Mouse (Mus musculus) heart, embryonic 15.5 days (tissue): ENCODE data around the gene Ece2. TPM values are rescaled to one million over a fixed set of nuclear protein-coding genes. Genes with fewer than 3 reads are reported as not detected.

Source experiments
- ATAC-seq: fragments of 200-750 bp; cut with Nextera tagmentation; replicated peaks from 2 replicates; pipeline ENCODE4 v1.8.0; 2017; ENCODE audit warnings: low read depth, moderate TSS enrichment; ENCODE audit not compliant: insufficient number of reproducible peaks, insufficient read depth, low FRiP score
- H3K27ac ChIP-seq: fragments of 300-500 bp; sonication (generic); 2 replicates; pipeline ENCODE4 v1.5.1; 2015; ENCODE audit warnings: mild to moderate bottlenecking, inconsistent platforms
- H3K27me3 ChIP-seq: fragments of 300-500 bp; sonication (generic); 2 replicates; pipeline ENCODE4 v1.6.1; 2015; ENCODE audit warnings: inconsistent platforms
- H3K36me3 ChIP-seq: fragments of 300-500 bp; sonication (generic); 2 replicates; pipeline ENCODE4 v1.6.1; 2015; ENCODE audit warnings: mild to moderate bottlenecking, inconsistent platforms
- H3K4me1 ChIP-seq: fragments of 300-500 bp; sonication (generic); replicated peaks from 2 replicates; pipeline ENCODE4 v1.6.1; 2015; ENCODE audit warnings: inconsistent platforms
- H3K4me2 ChIP-seq: fragments of 300-500 bp; sonication (generic); 2 replicates; pipeline ENCODE4 v1.6.1; 2015; ENCODE audit warnings: inconsistent platforms, mild to moderate bottlenecking, moderate library complexity
- H3K4me3 ChIP-seq: fragments of 300-500 bp; sonication (generic); 2 replicates; pipeline ENCODE4 v1.5.1; 2015; ENCODE audit warnings: mild to moderate bottlenecking, inconsistent platforms
- H3K9ac ChIP-seq: fragments of 300-500 bp; sonication (generic); 2 replicates; pipeline ENCODE4 v1.6.1; 2015; ENCODE audit warnings: mild to moderate bottlenecking, inconsistent platforms
- H3K9me3 ChIP-seq: fragments of 300-500 bp; sonication (generic); replicated peaks from 2 replicates; pipeline ENCODE4 v1.6.1; 2016; ENCODE audit warnings: inconsistent platforms
- WGBS: fragments of 180-500 bp; shearing (Covaris S2); methylation state at CpG from one replicate; pipeline ENCODE4 v1.1.7; 2015; ENCODE audit warnings: mixed read lengths; 5-methylcytosine and 5-hydroxymethylcytosine counted together
- microRNA counts: library from miRNA; unstranded; fragments of <30 nt; microRNA quantifications from one replicate; lab custom pipeline; 2016
- microRNA-seq: library from miRNA; unstranded; fragments of <30 nt; microRNA quantifications from one replicate; pipeline ENCODE4, GENCODE M21; 2016
- polyA plus RNA-seq: library from polyadenylated mRNA; unstranded; fragments of >200 nt; fragmentation: Nextera tagmentation; extraction: Ambion mirVana; gene quantifications from 2 replicates; pipeline ENCODE4 v1.2.1, GENCODE M21; 2015

Ece2 gene
- polyA plus RNA-seq, 1 experiment from 2014 or later = 0.93 TPM

DNA sequence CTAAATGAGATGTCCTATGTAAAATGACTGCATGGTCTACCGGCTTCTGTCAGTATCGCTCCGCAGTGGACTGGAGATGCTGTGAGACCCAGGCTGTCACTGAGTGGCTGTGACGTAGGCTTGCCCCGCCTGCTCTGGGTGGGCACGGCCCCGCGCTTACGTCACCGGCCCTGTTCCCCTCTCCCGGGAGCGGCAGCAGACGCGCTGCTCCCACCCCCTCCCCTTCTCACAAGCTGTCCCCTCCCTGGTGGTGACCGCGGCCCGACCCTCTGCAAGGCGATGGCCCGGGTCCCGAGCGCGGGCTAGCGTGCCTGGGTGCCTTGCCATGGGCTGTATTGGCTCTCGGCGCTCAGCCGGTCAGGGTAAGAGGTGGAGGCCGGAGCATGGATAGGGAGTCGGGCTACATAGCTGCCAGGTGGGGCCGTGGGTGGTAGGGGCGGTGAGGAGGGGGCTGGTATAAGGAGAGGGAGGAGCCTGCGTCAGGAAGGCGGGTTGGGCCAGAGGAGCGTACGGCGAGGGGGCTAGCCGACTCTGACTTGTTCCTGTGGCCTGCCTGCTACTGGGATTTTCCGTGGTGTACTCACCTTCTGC lies 63.6 kb downstream of the Ece2 start, which contains the start of gene Fam131a:
TSS of gene Fam131a (plus strand) at position 131 of the 591 bp plus-strand sequence.
- Histone ChIP-seq H3K27me3 (0 out of 2 replicates have a peak, but pooled peaks cover 7% of the 10 kb centered on the region), H3K4me3 (peak within 1 kb of the TSS; percentile 76), H3K9me3 (no peaks in the 10 kb centered on the region), H3K36me3 (peaks cover 37% of the 10 kb centered on the region), H3K9ac (peak within 1 kb of the TSS; percentile 81), H3K4me2 (peak within 1 kb of the TSS; percentile 96), H3K27ac (peak within 1 kb of the TSS; percentile 91), H3K4me1 (peaks cover 41% of the 10 kb centered on the region)
- ATAC-seq = peak; percentile 90
- under 1% methylated on average over 37 of the region's 37 CpGs for WGBS

DNA sequence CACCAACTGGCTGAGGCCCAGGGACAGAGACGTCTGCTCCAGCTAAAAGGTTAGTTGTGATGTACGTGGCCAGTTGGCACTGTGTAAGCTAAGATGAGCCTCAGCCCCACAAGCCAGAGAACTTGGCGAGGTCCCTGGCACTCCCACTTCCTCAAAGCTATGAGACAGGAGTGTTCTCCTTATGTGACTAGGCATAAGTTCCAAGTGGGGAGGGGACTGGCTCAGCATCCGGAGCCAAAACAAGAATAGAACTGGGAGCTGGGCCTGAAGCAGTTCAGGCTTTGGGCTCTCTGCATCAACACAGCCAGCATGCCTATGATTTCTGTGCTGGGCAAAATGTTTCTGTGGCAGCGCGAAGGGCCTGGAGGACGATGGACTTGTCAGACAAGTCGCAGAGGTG lies 65.2 kb downstream of the Ece2 start:
- Histone ChIP-seq H3K27me3 (0 out of 2 replicates have a peak, but pooled peaks cover 7% of the 10 kb centered on the region), H3K9ac (no peak overlapping the region), H3K4me1 (peaks cover 41% of the 10 kb centered on the region), H3K36me3 (peaks cover 27% of the 10 kb centered on the region), H3K27ac (peak overlapping the region; percentile 65), H3K4me2 (peak overlapping the region; percentile 64), H3K4me3 (peak overlapping the region; percentile 42), H3K9me3 (no peaks in the 10 kb centered on the region)
- 0 out of 2 replicates have a peak, but pooled peaks have one; percentile 5 for ATAC-seq
- 55% methylated on average over 8 of the region's 8 CpGs for WGBS

GRCm38 (mm10) chr16:20695622-20696323 lies 66.1 kb downstream of the Ece2 start:
- Histone ChIP-seq H3K9ac (peak overlapping the region; percentile 12; the same call in 1 of the 2 replicates), H3K27ac (peak overlapping the region; percentile 65), H3K4me2 (peak overlapping the region; percentile 64), H3K4me1 (peaks cover 41% of the 10 kb centered on the region), H3K36me3 (peaks cover 20% of the 10 kb centered on the region), H3K27me3 (0 out of 2 replicates have a peak, but pooled peaks cover 7% of the 10 kb centered on the region), H3K9me3 (no peaks in the 10 kb centered on the region), H3K4me3 (peak overlapping the region; percentile 42)
- WGBS = 3% methylated on average over 43 of the region's 46 CpGs
- ATAC-seq = peak; percentile 77

MicroRNAs encoded within 50 kb of the gene (microRNA counts, 519-probe panel; counts per million panel counts)
- microRNA mmu-miR-1224 (lab: Ali Mortazavi, UCI) = 2,547 counts per million, percentile 54 among the panel's probes with 10 or more counts

Small RNAs within 50 kb of the gene (microRNA-seq; reads per million reads assigned to microRNA genes)
- 2.3 reads per million, percentile 3 among the genes with 10 or more reads in this experiment for gene Mir1224

Other genes starting within 250 kb of the Ece2 start
- gene Abcc5, start 203.4 kb upstream of the Ece2 start, polyA plus RNA-seq = 55.5 and 60.5 TPM in 2 replicates
- gene Eif2b5, start 131.0 kb upstream of the Ece2 start, polyA plus RNA-seq = 66.6 and 75.9 TPM in 2 replicates
- gene Dvl3, start 112.8 kb upstream of the Ece2 start, polyA plus RNA-seq = 16.9 and 24.3 TPM in 2 replicates
- 440 and 469 TPM in 2 replicates for gene Ap2m1, start 94.3 kb upstream of the Ece2 start, polyA plus RNA-seq
- 47.1 and 50.5 TPM in 2 replicates for gene Abcf3, start 81.3 kb upstream of the Ece2 start, polyA plus RNA-seq
- gene Vwa5b2, start 40.4 kb upstream of the Ece2 start, polyA plus RNA-seq = 0.09 and 0.80 TPM in 2 replicates
- 13.4 and 17.6 TPM in 2 replicates for gene Eef1akmt4, start 18.2 kb upstream of the Ece2 start, polyA plus RNA-seq
- not detected in 2 replicates for gene Gm49333, start 18.2 kb upstream of the Ece2 start, polyA plus RNA-seq
- 23.6 and 30.7 TPM in 2 replicates for gene Alg3, start 18.1 kb upstream of the Ece2 start, polyA plus RNA-seq
- 0.31 and 0.46 TPM in 2 replicates for gene Camk2n2, start 8.5 kb upstream of the Ece2 start, polyA plus RNA-seq
- gene Psmd2, start 21.8 kb downstream of the Ece2 start, polyA plus RNA-seq = 202 and 242 TPM in 2 replicates
- gene Eif4g1, start 38.5 kb downstream of the Ece2 start, polyA plus RNA-seq = 95.3 and 129 TPM in 2 replicates
- gene Fam131a, start 63.4 kb downstream of the Ece2 start, polyA plus RNA-seq = 7.1 and 9.0 TPM in 2 replicates
- gene Polr2h, start 87.8 kb downstream of the Ece2 start, polyA plus RNA-seq = 41.0 and 54.5 TPM in 2 replicates
- 3.8 and 6.5 TPM in 2 replicates for gene Clcn2, start 87.9 kb downstream of the Ece2 start, polyA plus RNA-seq
- 1.1 and 2.2 TPM in 2 replicates for gene Chrd, start 103.3 kb downstream of the Ece2 start, polyA plus RNA-seq
- gene Thpo, start 104.7 kb downstream of the Ece2 start, polyA plus RNA-seq = 0.08 and 0.34 TPM in 2 replicates